Mouse (Mus musculus) ovary, postnatal 36 days (tissue): Measurements from ENCODE around the gene Pdgfb.

Experiments
- DNase-seq: peaks from one replicate; pipeline ENCODE4 v3.0.0; 2022; ENCODE audit warnings: low spot score, mixed read lengths

Gene Pdgfb

GRCm38 (mm10) chr15:80014321-80015210, at the start of gene Pdgfb:
Pdgfb (minus strand) TSS chr15:80014977.
- peak; percentile 66 for DNase-seq

GRCm38 (mm10) chr15:80062821-80063220, 48.0 kb upstream of the Pdgfb start:
- no peak for DNase-seq

- DNase-seq: no peak
These were observed 47.6 kb upstream of the Pdgfb start for GRCm38 (mm10) chr15:80062339-80062738.

- DNase-seq: no peak
These were observed 46.3 kb upstream of the Pdgfb start for GRCm38 (mm10) chr15:80061071-80061550.

GRCm38 (mm10) chr15:80060356-80061070, 45.7 kb upstream of the Pdgfb start:
- DNase-seq: no peak

- DNase-seq: no peak
These were observed 44.8 kb upstream of the Pdgfb start for GRCm38 (mm10) chr15:80059606-80060005.

GRCm38 (mm10) chr15:80058151-80058550, 43.4 kb upstream of the Pdgfb start:
- no peak for DNase-seq

GRCm38 (mm10) chr15:80054034-80054710, 39.4 kb upstream of the Pdgfb start:
- peak; percentile 51 for DNase-seq

GRCm38 (mm10) chr15:80053381-80054033, 38.7 kb upstream of the Pdgfb start:
- DNase-seq: no peak

- no peak for DNase-seq
These were observed 37.0 kb upstream of the Pdgfb start for GRCm38 (mm10) chr15:80051782-80052181.

- no peak for DNase-seq
These were observed 36.5 kb upstream of the Pdgfb start for GRCm38 (mm10) chr15:80051092-80051761.

GRCm38 (mm10) chr15:80050093-80050492, 35.3 kb upstream of the Pdgfb start:
- DNase-seq: no peak

- no peak for DNase-seq
These were observed 33.2 kb upstream of the Pdgfb start for GRCm38 (mm10) chr15:80047973-80048372.

- no peak for DNase-seq
These were observed 32.5 kb upstream of the Pdgfb start for GRCm38 (mm10) chr15:80047242-80047641.

GRCm38 (mm10) chr15:80045749-80046148, 31.0 kb upstream of the Pdgfb start:
- DNase-seq: no peak

- no peak for DNase-seq
These were observed 29.5 kb upstream of the Pdgfb start for GRCm38 (mm10) chr15:80044249-80044648.

GRCm38 (mm10) chr15:80042152-80042551, 27.4 kb upstream of the Pdgfb start:
- DNase-seq: no peak

GRCm38 (mm10) chr15:80038110-80038391, 23.3 kb upstream of the Pdgfb start:
- no peak for DNase-seq

GRCm38 (mm10) chr15:80037255-80038109, 22.7 kb upstream of the Pdgfb start:
- no peak for DNase-seq

GRCm38 (mm10) chr15:80035341-80035885, 20.6 kb upstream of the Pdgfb start:
- DNase-seq: no peak
